Mouse (Mus musculus) forebrain, embryonic 14.5 days (tissue): ENCODE measurements at regions not wholly inside any gene's neighbourhood (a gene's known extent, or its start where the extent isn't known, plus 50 kb on each side); places are given as distances from the start of the nearest gene placed in this dataset.
A peak's percentile ranks its signal among the peaks of the same experiment; 100 is the strongest.

Experiments used
- ATAC-seq: fragments of 200-750 bp; cut with Nextera tagmentation; 2 replicates; pipeline ENCODE4 v1.8.0; 2017; ENCODE audit warnings: mild to moderate bottlenecking, moderate library complexity
- DNase-seq: peaks from one replicate; pipeline ENCODE4 v3.0.0-alpha.2; 2015; ENCODE audit warnings: low spot score
- H3K27ac ChIP-seq: fragments of 300-500 bp; sonication (generic); 2 replicates; pipeline ENCODE4 v1.5.1; 2014; ENCODE audit warnings: low read depth, mild to moderate bottlenecking, control low read depth, low read length, moderate library complexity
- H3K27me3 ChIP-seq: fragments of 300-500 bp; sonication (generic); replicated peaks from 2 replicates; pipeline ENCODE4 v1.6.1; 2014; ENCODE audit warnings: low read length, control low read depth, mixed read lengths; ENCODE audit not compliant: control insufficient read depth, insufficient read depth
- H3K36me3 ChIP-seq: fragments of 300-500 bp; sonication (generic); 2 replicates; pipeline ENCODE4 v1.6.1; 2014; ENCODE audit warnings: low read length, control low read depth; ENCODE audit not compliant: control insufficient read depth, insufficient read depth
- H3K4me1 ChIP-seq: fragments of 300-500 bp; sonication (generic); 2 replicates; pipeline ENCODE4 v1.6.1; 2014; ENCODE audit warnings: antibody characterized with exemption, low read length, control low read depth; ENCODE audit not compliant: control insufficient read depth, insufficient read depth
- H3K4me2 ChIP-seq: fragments of 300-500 bp; sonication (generic); 2 replicates; pipeline ENCODE4 v1.6.1; 2014; ENCODE audit warnings: mild to moderate bottlenecking, control low read depth, low read length
- H3K4me3 ChIP-seq: fragments of 300-500 bp; sonication (generic); 2 replicates; pipeline ENCODE4 v1.5.1; 2014; ENCODE audit warnings: low read depth, low read length, control low read depth
- H3K9ac ChIP-seq: fragments of 300-500 bp; sonication (generic); 2 replicates; pipeline ENCODE4 v1.6.1; 2014; ENCODE audit warnings: mild to moderate bottlenecking, low read length, control low read depth, moderate library complexity
- H3K9me3 ChIP-seq: fragments of 300-500 bp; sonication (generic); replicated peaks from 2 replicates; pipeline ENCODE4 v1.6.1; 2016; ENCODE audit warnings: low read length, control low read depth, mixed read lengths; ENCODE audit not compliant: control insufficient read depth
- WGBS: fragments of 180-500 bp; shearing (Covaris S2); extraction: QIAGEN DNeasy Blood & Tissue Kit; methylation state at CpG from one replicate; pipeline ENCODE4 v1.1.7; 2014; 5-methylcytosine and 5-hydroxymethylcytosine counted together

DNA sequence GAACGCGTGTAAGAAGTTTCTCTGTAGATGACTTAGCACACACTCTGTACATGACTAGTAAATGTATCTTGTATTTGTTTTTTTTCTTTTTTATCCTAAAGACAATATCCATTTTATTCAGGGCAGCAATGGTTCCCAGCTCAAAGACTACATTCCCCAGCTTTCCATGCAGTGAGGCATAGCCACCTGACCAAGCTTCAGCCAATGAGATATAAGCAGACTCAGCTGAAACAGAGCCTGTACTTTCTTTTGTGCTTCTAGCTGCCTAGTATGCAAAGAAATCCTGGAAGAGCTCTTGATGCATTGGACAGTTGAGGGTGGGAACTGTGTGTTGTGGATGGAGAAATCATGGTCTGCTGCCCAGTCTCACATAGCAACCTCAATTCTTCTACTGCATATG, 202.4 kb upstream of the Cadm1 start:
- Histone ChIP-seq H3K4me2 (no peak overlapping the region), H3K4me1 (no peaks in the 10 kb centered on the region; the same call in 1 of the 2 replicates), H3K36me3 (no peaks in the 10 kb centered on the region), H3K9me3 (no peaks in the 10 kb centered on the region), H3K27ac (no peak overlapping the region), H3K9ac (no peak overlapping the region), H3K4me3 (no peak overlapping the region), H3K27me3 (no peaks in the 10 kb centered on the region)
- peak; percentile 87 for ATAC-seq
- WGBS, result 97% methylated on average over 2 of the region's 2 CpGs
- DNase-seq, result peak; percentile 77

- peak; percentile 30 for DNase-seq
Measured at GRCm38 (mm10) chr9:47332929-47333328, 197.0 kb upstream of the Cadm1 start.

DNA sequence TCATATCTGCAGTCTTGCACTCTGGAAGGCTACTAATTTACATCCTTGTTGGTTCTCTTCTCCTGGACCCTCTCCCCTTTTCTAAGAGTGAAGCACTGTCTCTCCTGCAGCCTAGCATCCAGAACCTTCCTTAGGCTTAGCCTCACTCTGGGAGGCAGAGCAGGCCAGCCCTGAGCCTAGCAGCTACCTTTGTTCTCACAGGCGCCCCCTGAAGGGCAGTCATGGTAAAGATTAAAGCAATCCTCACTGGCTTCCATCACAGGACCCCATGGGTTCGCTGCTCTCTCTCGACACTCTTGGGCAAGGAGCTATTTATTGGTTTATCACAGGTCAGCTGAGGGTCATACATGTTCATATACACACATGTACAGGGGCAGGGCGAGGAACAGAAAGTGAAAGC, 191.8 kb upstream of the Cadm1 start:
- Histone ChIP-seq H3K27ac (no peak overlapping the region), H3K9me3 (no peaks in the 10 kb centered on the region), H3K4me1 (no peaks in the 10 kb centered on the region), H3K36me3 (no peaks in the 10 kb centered on the region), H3K9ac (no peak overlapping the region), H3K4me3 (no peak overlapping the region), H3K4me2 (no peak overlapping the region), H3K27me3 (no peaks in the 10 kb centered on the region)
- ATAC-seq (no peak), DNase-seq (no peak)
- 65% methylated on average over 4 of the region's 4 CpGs for WGBS

More at GRCm38 (mm10) chr9:47332929-47333328, 197.0 kb upstream of the Cadm1 start:
- Histone ChIP-seq H3K36me3 (no peaks in the 10 kb centered on the region), H3K9me3 (no peaks in the 10 kb centered on the region), H3K9ac (no peak overlapping the region), H3K4me3 (no peak overlapping the region), H3K4me1 (0 out of 2 replicates have a peak, but pooled peaks cover 2% of the 10 kb centered on the region), H3K4me2 (no peak overlapping the region), H3K27ac (no peak overlapping the region), H3K27me3 (no peaks in the 10 kb centered on the region)
- no peak for ATAC-seq
- WGBS, result 32% methylated on average over 4 of the region's 4 CpGs

- WGBS, result 95% methylated on average over 2 of the region's 2 CpGs
- H3K9me3 ChIP-seq, result no peaks in the 10 kb centered on the region
- no peak overlapping the region for H3K4me2 ChIP-seq
- DNase-seq, result no peak
- no peak overlapping the region for H3K9ac ChIP-seq
- no peak overlapping the region for H3K27ac ChIP-seq
- H3K36me3 ChIP-seq, result no peaks in the 10 kb centered on the region
- H3K4me3 ChIP-seq, result no peak overlapping the region
- no peaks in the 10 kb centered on the region for H3K27me3 ChIP-seq
- no peaks in the 10 kb centered on the region for H3K4me1 ChIP-seq
- ATAC-seq, result no peak
Measured at GRCm38 (mm10) chr9:47346527-47347111, 183.4 kb upstream of the Cadm1 start.

DNA sequence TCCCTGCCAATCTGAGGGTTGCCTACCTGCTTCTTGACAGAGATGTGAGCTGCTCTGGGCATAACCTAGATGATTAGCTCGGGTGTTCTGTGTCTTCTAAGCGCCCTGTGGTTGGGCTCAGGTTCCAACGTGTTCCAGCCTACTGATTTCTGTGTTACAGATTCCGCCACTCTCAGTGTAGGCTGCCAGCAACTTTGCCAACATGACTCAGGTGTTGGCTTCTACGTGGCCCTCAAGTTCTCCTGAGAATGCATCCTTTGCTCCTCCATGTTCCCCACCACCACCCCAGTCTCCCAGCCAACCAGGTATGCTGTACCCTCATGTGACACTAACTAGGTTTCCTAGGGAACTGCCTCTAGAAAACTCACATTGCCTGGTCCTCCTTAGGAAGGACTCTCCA, 179.7 kb upstream of the Cadm1 start:
- H3K27me3 ChIP-seq, result no peaks in the 10 kb centered on the region
- H3K4me3 ChIP-seq, result no peak overlapping the region
- WGBS, result 78% methylated on average over 5 of the region's 5 CpGs
- ATAC-seq (no peak), DNase-seq (no peak)
- no peaks in the 10 kb centered on the region for H3K36me3 ChIP-seq
- H3K27ac ChIP-seq, result no peak overlapping the region
- no peak overlapping the region for H3K9ac ChIP-seq
- no peak overlapping the region for H3K4me2 ChIP-seq
- H3K9me3 ChIP-seq, result no peaks in the 10 kb centered on the region
- H3K4me1 ChIP-seq, result peaks cover 5% of the 10 kb centered on the region

GRCm38 (mm10) chr9:47351036-47351435, 178.9 kb upstream of the Cadm1 start:
- Histone ChIP-seq H3K9me3 (no peaks in the 10 kb centered on the region), H3K4me1 (peaks cover 5% of the 10 kb centered on the region), H3K4me3 (no peak overlapping the region), H3K27me3 (no peaks in the 10 kb centered on the region), H3K27ac (no peak overlapping the region), H3K4me2 (no peak overlapping the region), H3K36me3 (no peaks in the 10 kb centered on the region), H3K9ac (no peak overlapping the region)
- DNase-seq (no peak), ATAC-seq (no peak)
- WGBS, result 73% methylated on average over 6 of the region's 6 CpGs

DNA sequence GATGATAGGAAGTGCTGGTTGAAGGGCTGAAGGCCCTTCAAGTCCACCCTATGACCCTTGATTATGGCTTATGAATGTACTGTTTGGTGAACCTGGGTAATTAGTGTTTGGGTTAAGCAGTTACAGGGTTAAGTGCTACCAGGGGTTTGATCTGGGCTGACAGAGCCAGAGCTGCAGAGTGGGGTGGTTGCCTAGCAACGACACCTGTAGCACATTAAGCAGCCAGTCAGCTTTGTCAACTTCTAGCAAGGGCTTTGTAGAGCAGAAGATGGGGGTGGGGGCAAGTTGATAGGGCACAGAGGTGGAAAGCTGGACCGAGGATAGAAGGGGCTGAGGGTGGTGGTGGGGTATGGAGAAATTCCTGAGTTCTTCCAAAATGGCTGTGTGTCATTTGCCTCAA, 177.0 kb upstream of the Cadm1 start:
- Histone ChIP-seq H3K36me3 (no peaks in the 10 kb centered on the region), H3K4me3 (no peak overlapping the region), H3K4me2 (no peak overlapping the region), H3K27me3 (no peaks in the 10 kb centered on the region), H3K4me1 (peaks cover 8% of the 10 kb centered on the region), H3K9ac (no peak overlapping the region), H3K27ac (no peak overlapping the region), H3K9me3 (no peaks in the 10 kb centered on the region)
- ATAC-seq, result no peak
- peak; percentile 62 for DNase-seq
- WGBS, result 10% methylated on average over 2 of the region's 2 CpGs

- Histone ChIP-seq H3K4me2 (no peak overlapping the region), H3K9ac (no peak overlapping the region), H3K27ac (no peak overlapping the region), H3K9me3 (no peaks in the 10 kb centered on the region), H3K27me3 (no peaks in the 10 kb centered on the region), H3K36me3 (no peaks in the 10 kb centered on the region), H3K4me1 (peaks cover 18% of the 10 kb centered on the region), H3K4me3 (no peak overlapping the region)
- ATAC-seq (no peak), DNase-seq (no peak)
- 72% methylated on average over 5 of the region's 5 CpGs for WGBS
Measured at GRCm38 (mm10) chr9:47353972-47354371, 176.0 kb upstream of the Cadm1 start.

- Histone ChIP-seq H3K4me1 (peaks cover 18% of the 10 kb centered on the region), H3K27me3 (no peaks in the 10 kb centered on the region), H3K27ac (no peak overlapping the region), H3K9ac (no peak overlapping the region), H3K36me3 (no peaks in the 10 kb centered on the region), H3K9me3 (no peaks in the 10 kb centered on the region), H3K4me2 (no peak overlapping the region), H3K4me3 (no peak overlapping the region)
- ATAC-seq (no peak), DNase-seq (no peak)
- WGBS, result 81% methylated on average over 2 of the region's 2 CpGs
Measured at GRCm38 (mm10) chr9:47354423-47354822, 175.6 kb upstream of the Cadm1 start.
